ENCODE assay signal across 8 mouse cellular contexts in genomic region chr13:74259460-74260230, GRCm38 (mm10). TPM values are rescaled to one million over a fixed set of nuclear protein-coding genes. Genes with fewer than 3 reads are reported as not detected.
DNase-seq lines count a peak whose midpoint lies in the region; ATAC-seq and TF ChIP-seq lines count a peak whose summit lies in the region.

No protein-coding gene starts in this region.

- H3K27me3 ChIP-seq in forebrain, postnatal 0 days (ENCODE audit: insufficient read depth, low read length): no peaks in the 10 kb centered on the region
- H3K27me3 ChIP-seq in hindbrain, embryonic 10.5 days (ENCODE audit: insufficient read depth, poor library complexity, severe bottlenecking): 0 out of 2 replicates have a peak, but pooled peaks cover 8% of the 10 kb centered on the region

- TF ChIP-seq CTCF in forebrain, postnatal 0 days (IDR thresholded peaks at IDR 0.05; ENCODE audit: low read depth): 0 out of 2 replicates have a peak, but pooled peaks have one; percentile 10
- no peak for TF ChIP-seq CTCF in olfactory bulb, adult 2 months (IDR thresholded peaks at IDR 0.05; ENCODE audit: insufficient read depth, low read depth, low read length)

- no peak for TF ChIP-seq POLR2A in olfactory bulb, adult 2 months (IDR thresholded peaks at IDR 0.05; ENCODE audit: insufficient read depth, low read depth, low read length)

- peaks cover 3% of the 10 kb centered on the region; the same call in 1 of the 2 replicates for H3K4me1 ChIP-seq in forebrain, postnatal 0 days (ENCODE audit: insufficient read depth)
- peaks cover 13% of the 10 kb centered on the region for H3K4me1 ChIP-seq in hindbrain, embryonic 10.5 days (replicated peaks)
- peaks cover 9% of the 10 kb centered on the region for H3K4me1 ChIP-seq in olfactory bulb, adult 2 months (ENCODE audit: control insufficient read depth, insufficient read depth, low read length)

- peak overlapping the region; percentile 58 for H3K4me3 ChIP-seq in forebrain, postnatal 0 days (ENCODE audit: low read depth, low read length)
- peak overlapping the region; percentile 65 for H3K4me3 ChIP-seq in hindbrain, embryonic 10.5 days
- peak overlapping the region; percentile 45 for H3K4me3 ChIP-seq in olfactory bulb, adult 2 months (ENCODE audit: insufficient read depth, low read depth, low read length)

- peak overlapping the region; percentile 80 for H3K4me2 ChIP-seq in forebrain, postnatal 0 days (ENCODE audit: low read depth)

- H3K9ac ChIP-seq in forebrain, postnatal 0 days: peak overlapping the region; percentile 72

- no peaks in the 10 kb centered on the region for H3K9me3 ChIP-seq in forebrain, postnatal 0 days (ENCODE audit: low read length)
- no peaks in the 10 kb centered on the region for H3K9me3 ChIP-seq in hindbrain, embryonic 10.5 days

- DNase-seq in CD4-positive helper T cell, adult 2 months (ENCODE audit: low read depth, low spot score): peak; percentile 78
- DNase-seq in adrenal gland, postnatal 14 days: peak; percentile 86
- peak; percentile 65 for DNase-seq in forebrain, postnatal 0 days
- DNase-seq in hindbrain, embryonic 10.5 days (ENCODE audit: low spot score): no peak
- DNase-seq in layer of hippocampus, postnatal 10 days (ENCODE audit: low spot score in 2 of 2): peak; percentile 50 to 63
- DNase-seq in lung, postnatal 10 days: peak; percentile 80
- peak; percentile 49 for DNase-seq in thymus, postnatal 14 days

- H3K27ac ChIP-seq in forebrain, postnatal 0 days (ENCODE audit: low read depth, low read length): peak overlapping the region; percentile 40; the same call in 1 of the 2 replicates
- peak overlapping the region; percentile 89 for H3K27ac ChIP-seq in hindbrain, embryonic 10.5 days
- no peak overlapping the region for H3K27ac ChIP-seq in olfactory bulb, adult 2 months (ENCODE audit: insufficient read depth, low read depth, low read length)

- 3% methylated on average over 35 of the region's 35 CpGs for WGBS in forebrain, postnatal 0 days
- 3% methylated on average over 35 of the region's 35 CpGs for WGBS in hindbrain, embryonic 10.5 days
- 7% methylated on average over 35 of the region's 35 CpGs for WGBS in olfactory bulb, adult 2 months

- peak; percentile 90 for ATAC-seq in forebrain, postnatal 0 days

- H3K36me3 ChIP-seq in forebrain, postnatal 0 days (ENCODE audit: insufficient read depth): no peaks in the 10 kb centered on the region
- H3K36me3 ChIP-seq in hindbrain, embryonic 10.5 days: no peaks in the 10 kb centered on the region

RNA-seq across cellular contexts. Expression of gene Ahrr, which starts 32.5 kb away (rescaled TPM):
- 0.70 and 1.2 TPM in 2 replicates for total RNA-seq in adrenal gland, postnatal 14 days (2021)
- 2.1 and 2.9 TPM in 2 replicates for total RNA-seq in forebrain, postnatal 0 days (2014; rRNA removed)
- polyA plus RNA-seq in forebrain, postnatal 0 days (2015; fragmentation: Nextera tagmentation; extraction: Ambion mirVana): 0.64 and 0.80 TPM in 2 replicates
- 0.81 and 1.1 TPM in 2 replicates for polyA plus RNA-seq in hindbrain, embryonic 10.5 days (2016; fragmentation: Nextera tagmentation; extraction: Ambion mirVana)
- total RNA-seq in layer of hippocampus, postnatal 10 days (2021): 1 to 10 TPM; 1.6 TPM
- not detected in 2 replicates for polyA plus RNA-seq in olfactory bulb, adult 2 months (2012; ENCODE audit: insufficient read depth, insufficient read length, low replicate concordance, missing spikeins)

RNA-seq across cellular contexts. Expression of gene Exoc3, which starts 51.1 kb away (rescaled TPM):
- total RNA-seq in adrenal gland, postnatal 14 days (2021): 50.4 and 51.5 TPM in 2 replicates
- total RNA-seq in forebrain, postnatal 0 days (2014; rRNA removed): 87.0 and 88.5 TPM in 2 replicates
- 88.1 and 98.5 TPM in 2 replicates for polyA plus RNA-seq in forebrain, postnatal 0 days (2015; fragmentation: Nextera tagmentation; extraction: Ambion mirVana)
- polyA plus RNA-seq in hindbrain, embryonic 10.5 days (2016; fragmentation: Nextera tagmentation; extraction: Ambion mirVana): 79.2 and 90.0 TPM in 2 replicates
- 10 to 100 TPM; 75.1 to 85.6 TPM for total RNA-seq in layer of hippocampus, postnatal 10 days (2021)
- polyA plus RNA-seq in olfactory bulb, adult 2 months (2012; ENCODE audit: insufficient read depth, insufficient read length, low replicate concordance, missing spikeins): not detected in 2 replicates

RNA-seq across cellular contexts. Expression of gene Pdcd6, which starts 57.7 kb away (rescaled TPM):
- total RNA-seq in adrenal gland, postnatal 14 days (2021): 127 and 129 TPM in 2 replicates
- 97.7 and 127 TPM in 2 replicates for total RNA-seq in forebrain, postnatal 0 days (2014; rRNA removed)
- 143 TPM in 2 replicates for polyA plus RNA-seq in forebrain, postnatal 0 days (2015; fragmentation: Nextera tagmentation; extraction: Ambion mirVana)
- polyA plus RNA-seq in hindbrain, embryonic 10.5 days (2016; fragmentation: Nextera tagmentation; extraction: Ambion mirVana): 128 and 131 TPM in 2 replicates
- total RNA-seq in layer of hippocampus, postnatal 10 days (2021): 10 to 100 TPM; 70.2 to 74.4 TPM
- 339 TPM in 1 of 2 replicates, not detected in the other for polyA plus RNA-seq in olfactory bulb, adult 2 months (2012; ENCODE audit: insufficient read depth, insufficient read length, low replicate concordance, missing spikeins)
